Mouse (Mus musculus) kidney, adult 8-10 months (tissue): ENCODE measurements at regions not wholly inside any gene's neighbourhood (a gene's known extent, or its start where the extent isn't known, plus 50 kb on each side); places are given as distances from the start of the nearest gene placed in this dataset.
A peak's percentile ranks its signal among the peaks of the same experiment; 100 is the strongest.

Source experiments
- DNase-seq, 2 experiments: peaks; one replicate each; pipeline ENCODE4 v3.0.0; 2022

- DNase-seq = no peak
Measured at GRCm38 (mm10) chr13:69303316-69303715, 230.2 kb upstream of the Nsun2 start.

DNA sequence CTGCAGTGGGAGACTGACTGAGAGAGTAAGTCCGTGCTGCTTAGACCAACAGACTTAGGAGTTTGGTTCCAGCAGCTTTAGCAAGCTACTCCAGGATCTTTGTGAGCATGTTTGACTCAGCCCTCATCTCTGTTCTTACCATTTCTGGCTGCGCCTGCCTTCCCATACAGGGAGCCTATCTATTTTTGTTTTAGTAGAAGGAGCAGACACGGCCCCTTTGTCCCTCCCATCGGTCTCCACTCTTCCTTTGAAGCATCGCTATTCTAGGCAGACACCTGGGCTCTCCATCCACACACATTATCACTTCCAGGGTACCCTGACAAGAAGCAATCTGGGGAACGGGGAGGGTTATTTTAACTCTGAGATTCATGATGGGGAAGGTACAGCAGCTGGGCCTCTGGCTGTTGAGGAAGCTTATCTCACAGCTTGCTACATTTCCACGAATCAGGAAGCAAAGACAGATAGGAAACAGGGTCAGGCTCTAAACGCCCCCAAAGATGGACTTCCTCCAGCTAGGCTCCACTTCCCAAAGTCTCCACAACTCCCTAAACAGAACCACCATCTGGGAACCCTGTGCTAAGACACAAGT lies 203.0 kb upstream of the Nsun2 start:
- DNase-seq = no peak

DNA sequence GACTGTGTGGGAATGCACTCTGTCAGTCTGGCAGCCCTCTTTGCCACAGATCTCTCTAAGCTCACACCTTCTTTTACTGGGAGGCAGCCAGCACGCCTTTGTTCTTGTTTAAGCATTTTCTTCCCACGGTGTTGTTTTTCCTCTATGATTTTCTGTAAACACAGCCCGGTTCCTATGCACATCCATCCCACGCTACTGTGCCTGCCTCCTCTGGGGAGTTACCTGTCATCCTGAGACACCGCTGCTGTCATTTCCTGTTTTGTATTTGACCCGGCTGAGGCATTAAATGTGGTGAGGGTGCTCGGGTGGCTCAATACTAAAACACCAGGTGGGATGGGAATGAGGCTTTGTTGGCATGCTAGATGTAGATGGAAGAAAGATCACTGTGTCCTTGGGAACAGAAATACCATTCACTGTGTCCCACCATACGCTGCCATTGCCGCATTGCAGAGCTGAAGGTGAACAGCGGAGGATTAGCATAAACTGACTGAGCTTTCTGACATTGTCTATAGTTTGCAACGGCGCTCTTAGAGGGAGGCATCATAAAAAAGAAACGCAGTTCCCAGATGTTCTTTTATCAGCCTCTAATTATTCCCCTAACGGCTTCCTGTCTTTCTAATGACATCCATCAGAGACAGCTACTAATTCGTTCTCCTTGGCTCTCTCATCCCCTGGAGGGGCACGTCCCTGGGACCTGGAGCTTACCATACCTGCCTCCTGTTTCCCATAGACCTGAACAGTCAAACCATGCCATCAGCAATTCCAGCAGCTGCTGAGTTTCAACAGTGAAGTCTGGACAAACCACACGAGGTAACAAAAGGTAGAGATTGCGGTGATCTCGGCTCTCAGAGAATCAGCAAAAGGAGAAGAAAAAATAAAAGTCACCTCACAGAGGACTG lies 201.8 kb upstream of the Nsun2 start:
- no peak for DNase-seq

DNA sequence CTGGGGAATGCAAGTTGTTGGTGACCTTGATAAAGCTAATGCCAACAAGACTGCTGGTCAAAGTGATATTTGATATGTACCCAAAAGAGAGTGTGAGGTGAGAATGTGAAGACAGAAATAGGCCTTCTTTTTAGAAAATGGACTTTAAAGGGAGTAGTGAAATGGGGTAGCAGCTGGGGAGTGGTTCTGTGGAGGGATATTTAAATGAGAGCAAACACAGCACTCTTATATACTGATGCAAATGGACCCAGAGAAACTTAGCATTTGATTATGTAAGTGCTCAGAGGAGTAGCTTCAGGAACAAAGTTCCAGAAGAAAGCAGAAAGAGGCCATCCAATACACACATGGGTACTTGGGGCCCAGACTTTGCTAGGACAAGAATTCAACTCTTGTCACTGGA lies 189.7 kb upstream of the Nsun2 start:
- DNase-seq = no peak

- DNase-seq = no peak
Measured at GRCm38 (mm10) chr13:69357435-69357834, 176.1 kb upstream of the Nsun2 start.

DNA sequence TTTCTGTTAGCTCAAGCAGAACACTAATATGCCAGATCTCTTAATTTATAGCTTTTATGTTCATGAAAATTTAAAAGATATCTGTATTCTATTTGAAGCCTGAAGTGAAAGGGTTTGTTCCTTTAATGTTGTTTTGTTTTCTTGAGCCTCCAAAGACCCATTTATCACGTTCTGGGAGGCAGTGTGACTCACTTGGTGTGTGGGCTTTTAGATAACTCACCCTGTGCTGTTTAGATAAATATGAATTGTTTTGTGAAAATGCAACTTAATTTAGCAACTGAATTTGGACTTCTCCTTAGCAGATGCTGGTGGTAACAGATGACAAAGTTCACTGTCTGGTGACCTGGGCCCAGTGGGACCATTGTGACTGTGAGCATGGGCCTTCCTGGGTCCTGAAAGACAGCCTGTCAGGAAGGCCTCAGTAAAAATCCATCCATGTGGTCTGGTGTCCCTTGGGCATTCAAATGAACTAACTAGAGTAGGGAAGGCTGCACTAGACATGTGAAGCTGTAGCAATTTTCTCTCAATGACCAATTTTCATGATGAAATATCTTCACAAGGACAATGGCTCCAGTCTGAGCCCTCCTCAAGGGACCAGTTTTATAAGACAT lies 167.6 kb upstream of the Nsun2 start:
- DNase-seq = no peak

GRCm38 (mm10) chr13:69373101-69373815 lies 160.3 kb upstream of the Nsun2 start:
- DNase-seq = no peak

DNA sequence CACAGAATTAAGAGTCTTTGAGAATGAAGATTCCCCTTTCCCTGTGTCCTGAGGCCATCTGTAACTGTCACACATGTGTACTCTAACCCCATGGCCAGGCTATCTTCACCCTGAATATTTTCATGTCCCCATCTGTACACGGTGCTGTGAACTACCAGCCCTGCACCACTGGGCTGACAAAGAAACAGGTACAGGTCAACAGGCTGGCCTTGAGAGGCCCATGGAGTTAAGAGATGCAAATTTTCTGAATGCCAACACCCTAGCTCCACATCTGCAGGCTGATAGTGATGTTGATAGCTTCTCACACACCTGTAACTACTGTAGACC lies 159.8 kb upstream of the Nsun2 start:
- DNase-seq = no peak

- DNase-seq = no peak
Measured at GRCm38 (mm10) chr13:69380403-69380802, 153.1 kb upstream of the Nsun2 start.

DNA sequence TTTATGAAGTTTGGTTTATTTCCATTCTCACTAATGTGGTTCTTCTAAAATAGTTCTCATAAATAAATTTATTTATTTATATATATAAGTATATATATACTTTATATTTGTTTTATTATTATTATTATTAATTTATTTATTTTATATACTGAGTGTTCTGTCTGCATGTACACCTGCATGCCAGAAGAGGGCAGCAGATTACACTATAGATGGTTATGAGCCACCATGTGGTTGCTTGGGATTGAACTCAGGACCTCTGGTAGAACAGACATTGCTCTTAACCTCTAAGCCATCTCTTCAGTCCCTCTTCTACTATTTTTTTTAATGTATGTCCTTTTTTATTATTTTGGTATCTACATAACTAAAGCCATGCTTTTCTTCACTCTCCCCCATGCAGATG lies 148.8 kb upstream of the Nsun2 start:
- no peak for DNase-seq

GRCm38 (mm10) chr13:69392917-69393827 lies 140.4 kb upstream of the Nsun2 start:
- no peak for DNase-seq

DNA sequence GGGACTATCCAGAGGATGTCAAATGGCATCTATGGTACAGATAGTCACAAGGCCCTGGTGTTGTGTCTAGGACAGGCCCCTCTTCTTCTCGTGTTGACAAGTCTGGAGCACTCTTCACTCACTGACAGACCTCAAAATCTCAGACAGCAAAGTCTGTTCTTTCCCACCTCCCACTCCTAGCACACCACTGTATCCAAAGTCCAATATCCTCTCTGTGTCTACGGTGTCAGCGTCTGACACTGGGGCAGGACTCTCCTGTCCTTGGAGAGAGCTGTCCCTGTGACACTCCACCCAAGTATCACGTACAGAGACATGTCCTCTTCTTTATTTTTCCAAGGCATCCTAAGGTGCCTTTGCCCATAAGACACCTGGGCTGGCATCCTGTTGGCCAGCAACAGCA lies 139.0 kb upstream of the Nsun2 start:
- DNase-seq = no peak

GRCm38 (mm10) chr13:69410359-69410758 lies 123.2 kb upstream of the Nsun2 start:
- no peak for DNase-seq

- no peak for DNase-seq
Measured at GRCm38 (mm10) chr13:69414813-69415212, 118.7 kb upstream of the Nsun2 start.

- DNase-seq = no peak
Measured at GRCm38 (mm10) chr13:69416726-69417125, 116.8 kb upstream of the Nsun2 start.

GRCm38 (mm10) chr13:69417855-69418478 lies 115.6 kb upstream of the Nsun2 start:
- no peak for DNase-seq

- DNase-seq = no peak
Measured at GRCm38 (mm10) chr13:69420166-69420565, 113.4 kb upstream of the Nsun2 start.

- no peak for DNase-seq
Measured at GRCm38 (mm10) chr13:69421966-69422365, 111.6 kb upstream of the Nsun2 start.

GRCm38 (mm10) chr13:69426117-69426516 lies 107.4 kb upstream of the Nsun2 start:
- DNase-seq = peak; percentile 39 to 49

DNA sequence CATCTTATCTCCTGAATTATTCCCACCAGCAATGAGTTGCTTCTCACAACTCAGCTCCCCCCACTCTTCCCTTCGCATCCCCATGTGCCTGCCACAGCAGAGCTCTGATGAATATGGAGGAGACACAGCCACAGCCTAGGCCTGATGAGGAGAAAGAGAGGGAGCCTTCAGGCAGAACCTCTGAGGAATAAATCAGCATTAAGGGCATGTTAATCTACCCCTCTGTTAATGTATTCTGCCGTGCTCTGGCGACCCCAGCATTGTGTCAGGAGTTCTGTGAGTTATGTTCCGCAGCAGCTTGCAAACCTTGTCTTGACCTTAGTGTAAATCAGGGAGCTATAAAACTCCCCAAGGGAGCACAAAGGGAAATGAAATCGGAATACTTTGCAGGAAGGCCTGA lies 104.0 kb upstream of the Nsun2 start:
- peak in 1 of 2 experiments; percentile 35 for DNase-seq

- peak in 1 of 2 experiments; percentile 25 for DNase-seq
Measured at GRCm38 (mm10) chr13:69433461-69434323, 99.9 kb upstream of the Nsun2 start.
